Mouse (Mus musculus) C2C12 (cell line): Measurements from ENCODE around the gene Olfr47. TPM values are rescaled to one million over a fixed set of nuclear protein-coding genes. Genes with fewer than 3 reads are reported as not detected.
A peak's percentile ranks its signal among the peaks of the same experiment; 100 is the strongest.

ENCODE experiments used
- H3K27me3 ChIP-seq: one replicate; pipeline ENCODE4 v1.6.1; 2011; ENCODE audit not compliant: control insufficient read depth, insufficient read depth, insufficient read length
- H3K36me3 ChIP-seq: one replicate; pipeline ENCODE4 v1.6.1; 2011; ENCODE audit not compliant: control insufficient read depth, insufficient read depth
- H3K4me3 ChIP-seq: one replicate; pipeline ENCODE4 v1.5.1; 2011; ENCODE audit warnings: mild to moderate bottlenecking, control low read depth; ENCODE audit not compliant: poor library complexity, insufficient read depth, severe bottlenecking
- H3K79me2 ChIP-seq: one replicate; pipeline ENCODE4 v1.6.1; 2011; ENCODE audit not compliant: control insufficient read depth, insufficient read depth
- H3K79me3 ChIP-seq: one replicate; pipeline ENCODE4 v1.6.1; 2011; ENCODE audit warnings: low read depth, control low read depth
- H3ac ChIP-seq: one replicate; pipeline ENCODE3; 2011; ENCODE audit warnings: low read depth; ENCODE audit not compliant: control insufficient read depth, insufficient read length
- CEBPB ChIP-seq: IDR thresholded peaks from one replicate; pipeline ENCODE4 v1.6.1; 2011; ENCODE audit warnings: low read depth, mild to moderate bottlenecking, control low read depth, moderate library complexity
- CTCF ChIP-seq: IDR thresholded peaks from one replicate; pipeline ENCODE4 v1.5.1; 2011; ENCODE audit not compliant: control insufficient read depth, insufficient read depth, insufficient read length
- FOSL1 ChIP-seq: IDR thresholded peaks from one replicate; pipeline ENCODE4 v1.8.0; 2011; ENCODE audit warnings: mild to moderate bottlenecking, low read length; ENCODE audit not compliant: poor library complexity, insufficient read depth, severe bottlenecking
- MAX ChIP-seq: IDR thresholded peaks from one replicate; pipeline ENCODE4 v1.6.1; 2011; ENCODE audit warnings: mild to moderate bottlenecking, control low read depth
- MYOD1 ChIP-seq: IDR thresholded peaks from one replicate; pipeline ENCODE4 v1.6.1; 2011; ENCODE audit warnings: low read depth; ENCODE audit not compliant: control insufficient read depth, insufficient read length
- MYOG ChIP-seq: IDR thresholded peaks from one replicate; pipeline ENCODE4 v1.6.1; 2011; ENCODE audit not compliant: control insufficient read depth, insufficient read length; ENCODE audit errors: extremely low read depth
- USF1 ChIP-seq: IDR thresholded peaks from one replicate; pipeline ENCODE4 v1.6.1; 2011; ENCODE audit warnings: low read depth, mild to moderate bottlenecking, control low read depth, moderate library complexity
- polyA plus RNA-seq: library from polyadenylated mRNA; unstranded; fragments of >200 nt; fragmentation: generic; extraction: Trizol; gene quantifications from one replicate; pipeline ENCODE4 v1.2.1, GENCODE M21; 2012; ENCODE audit warnings: missing spikeins

Olfr47 gene
- polyA plus RNA-seq, 1 experiment: not detected

DNA sequence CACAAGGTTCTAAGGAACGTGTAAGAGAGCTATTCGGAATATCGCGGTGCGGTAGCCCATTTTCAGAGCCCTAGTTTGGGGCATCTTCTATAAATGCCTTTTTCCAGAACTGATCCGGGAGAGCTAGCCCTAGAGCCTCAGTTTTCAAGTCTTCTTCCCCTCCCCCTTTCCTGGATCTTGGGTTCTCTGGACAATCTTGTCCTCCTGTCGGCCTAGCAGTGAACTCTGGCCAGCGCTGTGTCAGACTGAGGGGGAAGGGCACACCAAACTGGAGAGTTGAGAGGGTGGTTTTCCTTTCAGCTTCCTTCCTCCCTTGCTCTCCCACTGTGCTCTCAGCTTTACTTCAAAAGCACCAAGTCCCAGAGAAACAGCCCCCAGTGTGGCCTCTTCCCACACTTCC, 35.0 kb downstream of the Olfr47 start:
- no peaks in the 10 kb centered on the region for H3K36me3 ChIP-seq
- H3K79me3 ChIP-seq: peaks cover 21% of the 10 kb centered on the region
- H3ac ChIP-seq: no peak overlapping the region
- peak overlapping the region; percentile 53 for H3K4me3 ChIP-seq
- H3K79me2 ChIP-seq: peaks cover 59% of the 10 kb centered on the region
- TF ChIP-seq MYOD1 (no peak), CEBPB (no peak), FOSL1 (no peak), USF1 (no peak), MAX (no peak), MYOG (no peak), CTCF (no peak)
- H3K27me3 ChIP-seq: no peaks in the 10 kb centered on the region

DNA sequence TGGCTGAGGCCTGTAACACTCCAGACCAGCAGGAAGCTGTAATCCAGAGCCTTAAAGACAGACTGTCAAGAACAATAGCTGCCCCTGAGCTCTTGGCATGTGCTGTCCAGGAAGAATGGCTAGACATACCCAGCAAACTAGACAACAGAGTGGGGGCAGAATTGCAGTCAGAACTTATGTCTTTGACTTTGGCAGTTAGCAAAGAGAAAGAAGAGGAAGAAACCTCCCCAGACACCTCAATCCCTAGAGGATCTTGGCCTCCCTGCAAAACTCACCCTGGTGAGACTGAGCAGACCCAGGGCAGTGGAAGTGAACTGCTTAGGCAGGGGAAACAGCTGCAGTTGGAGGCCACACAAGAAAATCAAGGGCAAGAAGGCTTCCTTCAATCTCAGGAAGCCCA, 41.3 kb downstream of the Olfr47 start:
- H3K4me3 ChIP-seq: no peak overlapping the region
- H3K27me3 ChIP-seq: no peaks in the 10 kb centered on the region
- no peak for TF ChIP-seq MYOD1
- TF ChIP-seq USF1: no peak
- no peak for TF ChIP-seq MYOG
- TF ChIP-seq CTCF: no peak
- TF ChIP-seq MAX: no peak
- no peak for TF ChIP-seq FOSL1
- TF ChIP-seq CEBPB: no peak
- H3ac ChIP-seq: no peak overlapping the region
- peaks cover 15% of the 10 kb centered on the region for H3K79me3 ChIP-seq
- peaks cover 37% of the 10 kb centered on the region for H3K36me3 ChIP-seq
- peaks cover 47% of the 10 kb centered on the region for H3K79me2 ChIP-seq

DNA sequence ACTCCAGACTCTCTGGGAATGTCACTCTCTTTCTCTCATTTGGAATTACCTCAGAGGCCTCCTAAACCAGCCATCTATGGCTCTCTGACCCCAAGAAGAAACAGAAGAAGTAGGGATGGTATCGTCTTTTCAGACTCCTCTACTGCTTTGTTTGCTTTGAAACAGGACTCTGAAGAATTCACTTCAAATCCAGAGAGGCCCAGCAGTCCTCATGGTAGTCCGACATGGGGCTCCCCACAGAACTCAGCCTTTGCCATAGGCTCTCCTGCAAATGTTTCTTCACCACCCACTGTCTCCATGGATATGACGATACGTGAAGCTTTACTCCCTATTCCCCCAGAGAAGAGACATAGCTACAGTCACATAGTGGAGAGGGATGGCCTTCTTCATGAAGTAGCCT, 42.8 kb downstream of the Olfr47 start:
- TF ChIP-seq USF1 (no peak), FOSL1 (no peak), CEBPB (no peak), MAX (no peak), MYOG (no peak), MYOD1 (no peak), CTCF (no peak)

DNA sequence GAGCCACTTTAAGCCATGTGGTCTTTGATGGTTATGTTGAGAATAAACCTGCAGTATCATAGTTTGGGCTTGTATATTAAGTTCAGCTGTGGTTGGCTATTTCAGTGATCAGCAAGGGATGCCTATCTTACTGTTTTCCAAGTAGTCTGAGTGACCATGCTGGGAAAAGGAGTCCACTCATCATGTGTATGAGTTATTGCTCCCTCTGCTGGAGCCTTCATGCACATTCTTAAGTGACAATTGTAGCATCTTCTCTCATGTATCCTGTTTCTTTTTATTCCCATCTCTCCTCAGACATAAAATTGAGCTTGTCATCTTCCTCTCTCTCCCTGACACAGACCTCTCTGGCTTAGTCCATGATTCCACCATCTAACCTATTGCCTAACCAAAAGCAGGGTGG, 46.9 kb downstream of the Olfr47 start:
- no peak overlapping the region for H3K4me3 ChIP-seq
- H3K27me3 ChIP-seq: no peaks in the 10 kb centered on the region
- TF ChIP-seq CEBPB (no peak), CTCF (peak; percentile 15)
- H3ac ChIP-seq: no peak overlapping the region
- no peaks in the 10 kb centered on the region for H3K79me2 ChIP-seq
- H3K36me3 ChIP-seq: peaks cover 66% of the 10 kb centered on the region
- no peaks in the 10 kb centered on the region for H3K79me3 ChIP-seq

More for the DNA sequence above, 42.8 kb downstream of the Olfr47 start:
- Histone ChIP-seq H3K27me3 (no peaks in the 10 kb centered on the region), H3K79me2 (peaks cover 34% of the 10 kb centered on the region), H3ac (no peak overlapping the region), H3K36me3 (peaks cover 43% of the 10 kb centered on the region), H3K4me3 (no peak overlapping the region), H3K79me3 (peaks cover 15% of the 10 kb centered on the region)

DNA sequence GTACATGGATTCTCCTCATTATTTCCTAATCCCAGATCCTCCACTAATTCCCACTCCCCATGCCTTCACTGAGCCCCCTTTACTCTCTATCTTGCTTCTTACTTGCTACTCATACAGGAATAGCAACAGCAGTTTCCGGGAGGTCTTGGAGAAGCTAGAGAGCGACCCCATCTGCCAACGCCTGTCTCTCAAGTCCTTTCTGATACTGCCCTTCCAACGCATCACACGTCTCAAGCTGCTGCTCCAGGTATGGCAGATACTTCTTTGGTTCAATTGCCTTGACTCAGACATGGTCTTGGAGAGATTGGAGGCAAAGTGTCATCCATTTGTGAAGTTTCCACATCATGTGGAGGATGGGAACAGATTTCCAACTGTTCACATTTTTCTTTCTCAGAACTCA, 49.2 kb downstream of the Olfr47 start:
- TF ChIP-seq FOSL1 (no peak), CTCF (no peak), CEBPB (no peak), MAX (no peak), MYOG (no peak), USF1 (no peak), MYOD1 (no peak)
- H3K27me3 ChIP-seq: no peaks in the 10 kb centered on the region
- H3K79me3 ChIP-seq: no peaks in the 10 kb centered on the region
- H3ac ChIP-seq: no peak overlapping the region
- peaks cover 63% of the 10 kb centered on the region for H3K36me3 ChIP-seq
- H3K4me3 ChIP-seq: no peak overlapping the region
- H3K79me2 ChIP-seq: no peaks in the 10 kb centered on the region

Other genes with a start within 250 kb of the Olfr47 start
- not detected for gene Olfr441, start 125.2 kb upstream of the Olfr47 start, polyA plus RNA-seq
- not detected for gene Olfr237-ps1, start 85.0 kb upstream of the Olfr47 start, polyA plus RNA-seq
- not detected for gene Olfr437, start 68.2 kb upstream of the Olfr47 start, polyA plus RNA-seq
- not detected for gene Olfr13, start 59.4 kb upstream of the Olfr47 start, polyA plus RNA-seq
- gene Olfr435, start 34.4 kb upstream of the Olfr47 start, polyA plus RNA-seq: not detected
- gene Olfr434, start 18.5 kb upstream of the Olfr47 start, polyA plus RNA-seq: not detected
- gene Arhgef5, start 34.1 kb downstream of the Olfr47 start, polyA plus RNA-seq: 9.3 TPM
- not detected for gene Nobox, start 78.0 kb downstream of the Olfr47 start, polyA plus RNA-seq